Mouse (Mus musculus) MEL (cell line): ENCODE data around the gene Slc35b2. TPM values are rescaled to one million over a fixed set of nuclear protein-coding genes. Genes with fewer than 3 reads are reported as not detected.

ENCODE experiments used
- DNase-seq: peaks from one replicate; pipeline ENCODE4 v3.0.0; 2011; ENCODE audit warnings: low read depth, low spot score
- H3K27ac ChIP-seq: 2 replicates; pipeline ENCODE4 v1.5.1; 2012; ENCODE audit warnings: low read depth, mild to moderate bottlenecking, control low read depth, low read length, moderate library complexity; ENCODE audit not compliant: control insufficient read depth
- H3K27me3 ChIP-seq, 2 experiments: fragments of 150-350 bp in 1 of 2; sonication (generic) in 1 of 2; 2 replicates each; pipeline ENCODE4 v1.6.1; 2012; ENCODE audit warnings: low read length in 2 of 2, mild to moderate bottlenecking in 2 of 2, improper control_type of control experiment in 1 of 2, moderate library complexity in 1 of 2; ENCODE audit not compliant: insufficient read depth in 2 of 2, control insufficient read depth in 1 of 2
- H3K36me3 ChIP-seq, 2 experiments: 2 replicates each; pipeline ENCODE4 v1.6.1; 2012 to 2014; ENCODE audit warnings: low read length in 2 of 2, improper control_type of control experiment in 1 of 2, inconsistent platforms in 1 of 2, mild to moderate bottlenecking in 1 of 2; ENCODE audit not compliant: insufficient read depth in 2 of 2, control insufficient read depth in 1 of 2
- H3K4me1 ChIP-seq, 2 experiments: fragments of 150-350 bp in 1 of 2; sonication (generic) in 1 of 2; 2 replicates each; pipeline ENCODE4 v1.6.1; 2012; ENCODE audit warnings: low read length in 2 of 2, improper control_type of control experiment in 1 of 2, mild to moderate bottlenecking in 1 of 2; ENCODE audit not compliant: insufficient read depth in 2 of 2, control insufficient read depth in 1 of 2
- H3K4me3 ChIP-seq, 2 experiments: fragments of 150-350 bp in 1 of 2; sonication (generic) in 1 of 2; 2 replicates each; pipeline ENCODE4 v1.5.1; 2012; ENCODE audit warnings: low read depth in 2 of 2, low read length in 2 of 2, mild to moderate bottlenecking in 2 of 2, moderate library complexity in 2 of 2, control low read depth in 1 of 2, improper control_type of control experiment in 1 of 2; ENCODE audit not compliant: control insufficient read depth in 1 of 2, insufficient read depth in 1 of 2
- H3K79me2 ChIP-seq: 2 replicates; pipeline ENCODE4 v1.6.1; 2012; ENCODE audit warnings: mild to moderate bottlenecking, low read length, moderate library complexity; ENCODE audit not compliant: control insufficient read depth, poor library complexity, insufficient read depth
- H3K9ac ChIP-seq: 2 replicates; pipeline ENCODE4 v1.6.1; 2012; ENCODE audit warnings: low read depth, mild to moderate bottlenecking, control low read depth, low read length, moderate library complexity; ENCODE audit not compliant: control insufficient read depth, poor library complexity, severe bottlenecking
- H3K9me3 ChIP-seq: fragments of 150-350 bp; sonication (generic); replicated peaks from 2 replicates; pipeline ENCODE4 v1.6.1; 2012; ENCODE audit warnings: mild to moderate bottlenecking, low read length, improper control_type of control experiment, moderate library complexity; ENCODE audit not compliant: insufficient read depth
- CHD1 ChIP-seq: IDR thresholded peaks from 2 replicates; pipeline ENCODE4 v1.6.1; 2012; ENCODE audit warnings: low read depth, mild to moderate bottlenecking, inconsistent platforms, low read length, improper control_type of control experiment
- CTCF ChIP-seq, 3 experiments: IDR thresholded peaks in 2 of 3; conservative IDR thresholded peaks in 1 of 3; 2 replicates each; pipeline ENCODE4 v1.5.1; 2011 to 2012; ENCODE audit warnings: low read length in 3 of 3, low read depth in 2 of 3, mild to moderate bottlenecking in 2 of 3, improper control_type of control experiment in 1 of 3, inconsistent platforms in 1 of 3, mixed read lengths in 1 of 3, moderate library complexity in 1 of 3; ENCODE audit not compliant: control insufficient read depth in 1 of 3, insufficient read depth in 1 of 3, poor library complexity in 1 of 3, severe bottlenecking in 1 of 3
- GATA1 ChIP-seq: IDR thresholded peaks from 2 replicates; pipeline ENCODE4 v1.6.1; 2011; ENCODE audit warnings: low read depth, low read length, improper control_type of control experiment
- MAZ ChIP-seq: IDR thresholded peaks from 2 replicates; pipeline ENCODE4 v1.6.1; 2012; ENCODE audit warnings: low read depth, mild to moderate bottlenecking, inconsistent platforms, low read length, improper control_type of control experiment
- MXI1 ChIP-seq: IDR thresholded peaks from 2 replicates; pipeline ENCODE4 v1.6.1; 2011; ENCODE audit warnings: mild to moderate bottlenecking, low read depth, low read length, improper control_type of control experiment
- MYB ChIP-seq: IDR thresholded peaks from 2 replicates; pipeline ENCODE4 v1.6.1; 2011; ENCODE audit warnings: mild to moderate bottlenecking, low read depth, low read length, improper control_type of control experiment
- MYC ChIP-seq: IDR thresholded peaks from 2 replicates; pipeline ENCODE4 v1.6.1; 2011; ENCODE audit warnings: low read depth, mild to moderate bottlenecking, low read length, improper control_type of control experiment, moderate library complexity
- NELFE ChIP-seq: IDR thresholded peaks from 2 replicates; pipeline ENCODE4 v1.6.1; 2011; ENCODE audit warnings: low read depth, low read length, improper control_type of control experiment
- POLR2A ChIP-seq, 2 experiments: IDR thresholded peaks; 2 replicates each; pipeline ENCODE4 v1.6.1; 2011 to 2012; ENCODE audit warnings: low read length in 2 of 2, mild to moderate bottlenecking in 2 of 2, control low read depth in 1 of 2, improper control_type of control experiment in 1 of 2, low read depth in 1 of 2, moderate library complexity in 1 of 2; ENCODE audit not compliant: control insufficient read depth in 1 of 2, insufficient read depth in 1 of 2, poor library complexity in 1 of 2
- POLR2AphosphoS2 ChIP-seq: IDR thresholded peaks from 2 replicates; pipeline ENCODE4 v1.6.1; 2011; ENCODE audit warnings: low read length, improper control_type of control experiment
- POLR2AphosphoS5 ChIP-seq: IDR thresholded peaks from 2 replicates; pipeline ENCODE4 v1.6.1; 2012; ENCODE audit warnings: low read depth, borderline replicate concordance, mild to moderate bottlenecking, inconsistent platforms, low read length, moderate library complexity, mixed read lengths
- SMC3 ChIP-seq: IDR thresholded peaks from 2 replicates; pipeline ENCODE4 v1.6.1; 2011; ENCODE audit warnings: low read depth, low read length, improper control_type of control experiment
- TAL1 ChIP-seq: IDR thresholded peaks from 2 replicates; pipeline ENCODE4 v1.6.1; 2012; ENCODE audit warnings: mild to moderate bottlenecking, inconsistent platforms, low read length, moderate library complexity, mixed read lengths
- TCF12 ChIP-seq: IDR thresholded peaks from 2 replicates; pipeline ENCODE4 v1.6.1; 2014; ENCODE audit warnings: low read depth, mild to moderate bottlenecking, inconsistent platforms, low read length, improper control_type of control experiment, moderate library complexity
- USF1 ChIP-seq: IDR thresholded peaks from 2 replicates; pipeline ENCODE4 v1.6.1; 2014; ENCODE audit warnings: low read depth, mild to moderate bottlenecking, inconsistent platforms, low read length, improper control_type of control experiment, moderate library complexity
- USF2 ChIP-seq, 2 experiments: IDR thresholded peaks; 2 replicates each; pipeline ENCODE4 v1.6.1; 2011 to 2012; ENCODE audit warnings: improper control_type of control experiment in 2 of 2, low read length in 2 of 2, borderline replicate concordance in 1 of 2, inconsistent platforms in 1 of 2, low read depth in 1 of 2, mild to moderate bottlenecking in 1 of 2; ENCODE audit not compliant: insufficient read depth in 1 of 2
- ZKSCAN1 ChIP-seq: IDR thresholded peaks from 2 replicates; pipeline ENCODE4 v1.6.1; 2012; ENCODE audit warnings: low read depth, mild to moderate bottlenecking, inconsistent platforms, low read length, improper control_type of control experiment, moderate library complexity
- ZMIZ1 ChIP-seq: IDR thresholded peaks from 2 replicates; pipeline ENCODE4 v1.6.1; 2012; ENCODE audit warnings: low read depth, mild to moderate bottlenecking, inconsistent platforms, low read length, improper control_type of control experiment, moderate library complexity
- polyA plus RNA-seq, 2 experiments: library from polyadenylated mRNA; stranded (reverse) in 1 of 2; unstranded in 1 of 2; fragments of >175 nt in 1 of 2; fragments of >200 nt in 1 of 2; gene quantifications; 2 replicates each; pipeline versions ENCODE4 v1.2.1 to v1.2.4; 2012; ENCODE audit warnings: low replicate concordance in 2 of 2, low read depth in 1 of 2; ENCODE audit not compliant: insufficient read length in 2 of 2, insufficient read depth in 1 of 2, missing spikeins in 1 of 2
- total RNA-seq: library from RNA; depleted of rRNA; stranded (reverse); fragments of 300-350 nt; gene quantifications from 2 replicates; pipeline ENCODE4 v1.2.3, GENCODE M21; 2012

The Slc35b2 gene
- total and polyA plus RNA-seq, 3 experiments = 81.7 to 111 TPM; not detected in 1

GRCm38 (mm10) chr17:45566031-45566359, 2.3 kb downstream of the Slc35b2 start:
- peaks cover 28% of the 10 kb centered on the region for H3K79me2 ChIP-seq
- H3K9ac ChIP-seq = no peak overlapping the region
- peaks cover 0 to 22% of the 10 kb centered on the region in 2 experiments; a peak in 2 of 4 replicates for H3K4me1 ChIP-seq
- DNase-seq = peak; percentile 62
- H3K27me3 ChIP-seq = no peaks in the 10 kb centered on the region
- no peak overlapping the region for H3K4me3 ChIP-seq
- peaks cover 14 to 19% of the 10 kb centered on the region in 2 experiments for H3K36me3 ChIP-seq
- TF ChIP-seq TAL1 (0 out of 2 replicates have a peak, but pooled peaks have one; percentile 9), GATA1 (no peak)
- no peak overlapping the region for H3K27ac ChIP-seq
- H3K9me3 ChIP-seq = no peaks in the 10 kb centered on the region

DNA sequence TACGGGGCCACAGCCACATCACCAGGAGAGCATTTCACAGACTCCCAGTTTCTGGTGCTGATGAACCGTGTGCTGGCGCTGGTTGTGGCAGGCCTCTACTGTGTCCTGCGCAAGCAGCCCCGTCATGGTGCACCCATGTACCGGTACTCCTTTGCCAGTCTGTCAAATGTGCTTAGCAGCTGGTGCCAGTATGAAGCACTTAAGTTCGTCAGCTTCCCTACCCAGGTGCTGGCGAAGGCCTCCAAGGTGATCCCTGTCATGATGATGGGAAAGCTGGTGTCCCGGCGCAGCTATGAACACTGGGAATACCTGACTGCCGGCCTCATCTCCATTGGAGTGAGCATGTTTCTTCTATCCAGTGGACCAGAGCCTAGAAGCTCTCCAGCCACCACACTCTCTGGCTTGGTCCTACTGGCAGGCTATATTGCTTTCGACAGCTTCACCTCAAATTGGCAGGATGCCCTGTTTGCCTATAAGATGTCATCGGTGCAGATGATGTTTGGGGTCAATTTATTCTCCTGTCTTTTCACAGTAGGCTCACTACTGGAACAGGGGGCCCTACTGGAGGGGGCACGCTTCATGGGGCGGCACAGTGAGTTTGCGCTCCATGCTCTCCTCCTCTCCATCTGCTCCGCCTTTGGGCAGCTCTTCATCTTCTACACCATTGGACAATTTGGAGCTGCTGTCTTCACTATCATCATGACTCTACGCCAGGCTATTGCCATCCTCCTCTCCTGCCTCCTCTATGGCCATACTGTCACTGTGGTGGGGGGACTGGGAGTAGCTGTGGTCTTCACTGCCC, 2.9 kb downstream of the Slc35b2 start:
- H3K4me3 ChIP-seq = no peak overlapping the region
- TF ChIP-seq POLR2A (IDR thresholded peaks at IDR 0.05; ENCODE audit: control insufficient read depth in 1 of 2, insufficient read depth in 1 of 2, low read depth in 1 of 2, low read length in 2 of 2, poor library complexity in 1 of 2) (0 out of 4 replicates have a peak, but pooled peaks of 1 of the 2 experiments have one; percentile 12), POLR2AphosphoS2 (peak; percentile 98; the same call in 1 of the 2 replicates), USF2 (IDR thresholded peaks at IDR 0.05; ENCODE audit: borderline replicate concordance in 1 of 2, insufficient read depth in 1 of 2, low read depth in 1 of 2, low read length in 2 of 2) (no peak), ZKSCAN1 (no peak), MYC (no peak), CTCF (IDR thresholded peaks at IDR 0.05 in 2 of 3, conservative IDR thresholded peaks at IDR 0.05 in 1 of 3; ENCODE audit: control insufficient read depth in 1 of 3, insufficient read depth in 1 of 3, low read depth in 2 of 3, low read length in 3 of 3, poor library complexity in 1 of 3, severe bottlenecking in 1 of 3) (no peak), TAL1 (no peak), GATA1 (no peak), MYB (0 out of 2 replicates have a peak, but pooled peaks have one; percentile 16), CHD1 (no peak), NELFE (no peak), TCF12 (no peak), MXI1 (no peak), MAZ (0 out of 2 replicates have a peak, but pooled peaks have one; percentile 30), SMC3 (peak; percentile 4; the same call in 1 of the 2 replicates), ZMIZ1 (peak; percentile 71), USF1 (no peak), POLR2AphosphoS5 (peak; percentile 77)
- TF ChIP-seq, all 39 proteins: peak for 7
- Histone ChIP-seq H3K9ac (no peak overlapping the region), H3K36me3 (peaks cover 19 to 25% of the 10 kb centered on the region in 2 experiments), H3K9me3 (no peaks in the 10 kb centered on the region), H3K27me3 (no peaks in the 10 kb centered on the region), H3K4me1 (peaks cover 0 to 28% of the 10 kb centered on the region in 2 experiments; a peak in 2 of 4 replicates), H3K79me2 (peaks cover 34% of the 10 kb centered on the region), H3K27ac (no peak overlapping the region)
- DNase-seq = peak; percentile 75
